Comparison of ENCODE assay signal across 23 mouse cellular contexts in the genomic region with DNA sequence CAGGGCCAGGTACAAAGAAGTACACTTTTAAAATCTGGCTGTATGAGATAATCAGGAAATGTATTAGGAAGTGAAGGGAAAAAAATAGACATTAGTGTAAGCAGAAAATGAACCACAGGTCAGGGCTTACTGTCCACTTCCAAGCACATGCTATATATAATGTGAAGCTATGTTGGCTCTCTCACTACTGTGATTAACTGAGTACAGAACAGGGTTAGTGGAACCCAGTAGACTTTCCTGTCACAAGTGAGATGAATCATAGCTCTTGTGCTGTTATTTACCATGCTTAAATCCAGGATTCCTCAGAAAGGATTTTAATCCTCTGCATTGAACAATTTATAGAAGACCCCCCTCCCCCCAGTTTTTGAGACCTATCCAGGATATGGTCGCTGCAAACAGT.
"Had no signal": no experiment of that assay in that cellular context is flagged by ENCODE, and none has a peak within 500 bp of the region (broad histone marks: within the 10 kb centered on the region; RNA-seq: fewer than 3 reads in every experiment).

No protein-coding gene starts in this region.

- H3K9me3 ChIP-seq: heart, embryonic 10.5 days; heart, embryonic 12.5 days; hindbrain, embryonic 10.5 days; hindbrain, embryonic 12.5 days; limb, embryonic 13.5 days; limb, embryonic 15.5 days; liver, embryonic 12.5 days had no signal

- ATAC-seq: hindbrain, embryonic 16.5 days; intestine, embryonic 16.5 days; liver, embryonic 12.5 days had no signal

- H3K9ac ChIP-seq: heart, embryonic 12.5 days; hindbrain, embryonic 12.5 days; hindbrain, embryonic 14.5 days; limb, embryonic 13.5 days; limb, embryonic 15.5 days; liver, embryonic 12.5 days had no signal

- H3K4me3 ChIP-seq: gastrocnemius, adult 2 months; heart, embryonic 10.5 days; heart, embryonic 12.5 days; hindbrain, embryonic 10.5 days; hindbrain, embryonic 12.5 days; limb, embryonic 13.5 days; limb, embryonic 15.5 days; liver, embryonic 12.5 days had no signal

- H3K4me1 ChIP-seq: heart, embryonic 10.5 days; heart, embryonic 12.5 days; hindbrain, embryonic 10.5 days; hindbrain, embryonic 12.5 days; limb, embryonic 13.5 days; limb, embryonic 15.5 days; liver, embryonic 12.5 days had no signal

- H3K4me2 ChIP-seq: heart, embryonic 12.5 days; hindbrain, embryonic 12.5 days; hindbrain, embryonic 14.5 days; limb, embryonic 13.5 days; limb, embryonic 15.5 days; liver, embryonic 12.5 days had no signal

- H3K27me3 ChIP-seq: heart, embryonic 12.5 days; hindbrain, embryonic 12.5 days; limb, embryonic 13.5 days; limb, embryonic 15.5 days; liver, embryonic 12.5 days had no signal

- H3K27ac ChIP-seq: gastrocnemius, adult 2 months; heart, embryonic 10.5 days; hindbrain, embryonic 10.5 days; hindbrain, embryonic 12.5 days; hindbrain, embryonic 14.5 days; limb, embryonic 13.5 days; limb, embryonic 15.5 days; liver, embryonic 12.5 days had no signal

- DNase-seq: gastrocnemius, adult 2 months; gastrocnemius, postnatal 10 days; gastrocnemius, postnatal 25 days; heart, adult 18-20 months; heart, postnatal 10 days; heart, postnatal 4 days; kidney, adult 11 months; kidney, adult 2 months; kidney, postnatal 14 days; kidney, postnatal 36 days; layer of hippocampus, adult 9-11 months; layer of hippocampus, postnatal 36 days; left cerebral cortex, postnatal 4 days had no signal

- H3K36me3 ChIP-seq: heart, embryonic 10.5 days; heart, embryonic 12.5 days; hindbrain, embryonic 10.5 days; hindbrain, embryonic 12.5 days; limb, embryonic 13.5 days; limb, embryonic 15.5 days; liver, embryonic 12.5 days had no signal
